Mouse (Mus musculus): ENCODE results near the gene Tas2r136. TPM values are rescaled to one million over a fixed set of nuclear protein-coding genes. Genes with fewer than 3 reads are reported as not detected.

The Tas2r136 gene
- polyA plus RNA-seq (2012; rRNA removed), result not detected in 2 replicates

DNA sequence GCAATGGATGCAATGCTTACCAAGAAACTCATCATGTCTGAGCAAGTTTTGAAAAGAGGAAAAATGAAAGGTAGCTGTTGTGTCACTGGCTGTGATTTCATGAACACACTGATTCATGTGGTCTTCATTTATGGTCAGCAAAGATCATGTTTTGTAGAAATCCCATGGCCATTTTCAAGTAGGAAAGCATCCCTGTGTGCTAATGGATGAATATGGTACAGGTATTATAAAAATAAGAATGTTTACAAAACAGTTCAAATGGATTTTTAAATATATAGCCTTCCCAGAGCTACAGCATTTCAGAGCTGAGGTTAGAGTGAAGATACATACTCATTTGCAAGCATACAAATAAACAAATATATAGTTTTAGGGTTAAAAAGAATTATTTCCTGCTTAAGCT, at the start of gene Tas2r136:
Gene Tas2r136 (minus strand): TSS at position 101 of the 400 bp plus-strand sequence.
- no peak for DNase-seq (ENCODE audit: extremely low spot score in 1 of 2, low spot score in 1 of 2)

DNA sequence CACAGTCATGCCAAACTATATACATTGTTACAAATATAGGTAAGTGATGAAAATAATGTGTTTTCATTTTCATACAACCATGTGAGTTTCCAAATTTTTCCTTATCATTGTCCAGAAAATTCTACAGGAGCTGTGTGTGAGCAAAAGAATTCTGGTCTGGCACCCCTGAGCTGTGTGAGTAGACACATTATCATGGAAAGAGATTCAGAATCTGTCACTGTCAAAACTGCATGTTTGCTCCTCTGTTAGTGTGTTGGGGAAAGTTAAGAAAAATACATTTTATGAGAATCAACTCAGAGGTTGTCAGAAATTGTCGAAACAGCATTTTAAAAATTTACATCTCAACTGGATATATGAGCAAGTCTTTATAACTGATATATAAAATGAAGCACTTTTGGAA, 24.6 kb upstream of the Tas2r136 start, which contains the start of gene Tas2r117:
Gene Tas2r117 (plus strand): TSS at position 301 of the 400 bp plus-strand sequence.
- no peak for DNase-seq (ENCODE audit: extremely low spot score in 1 of 2, low spot score in 1 of 2)

DNA sequence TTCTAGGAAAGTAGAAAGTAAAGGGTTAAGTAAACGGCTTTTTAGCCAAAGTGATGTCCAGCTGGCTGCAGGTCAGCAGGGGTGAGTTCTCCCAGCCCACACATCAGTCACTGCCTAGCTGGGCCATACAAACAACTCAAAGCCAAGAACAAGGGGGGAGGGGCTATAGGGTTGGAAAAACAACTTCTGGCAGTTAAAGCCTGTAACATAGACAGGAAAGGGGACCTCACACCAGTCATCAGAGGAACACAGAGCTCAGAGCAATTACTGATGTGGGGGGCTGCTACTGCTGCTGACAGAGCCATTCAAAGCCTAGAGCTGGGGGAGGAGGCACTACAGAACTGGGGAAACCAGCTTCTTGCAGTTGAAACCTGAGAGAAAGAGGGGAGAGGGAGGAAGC, 17.4 kb upstream of the Tas2r136 start:
- DNase-seq (ENCODE audit: extremely low spot score in 1 of 2, low spot score in 1 of 2), result no peak

DNA sequence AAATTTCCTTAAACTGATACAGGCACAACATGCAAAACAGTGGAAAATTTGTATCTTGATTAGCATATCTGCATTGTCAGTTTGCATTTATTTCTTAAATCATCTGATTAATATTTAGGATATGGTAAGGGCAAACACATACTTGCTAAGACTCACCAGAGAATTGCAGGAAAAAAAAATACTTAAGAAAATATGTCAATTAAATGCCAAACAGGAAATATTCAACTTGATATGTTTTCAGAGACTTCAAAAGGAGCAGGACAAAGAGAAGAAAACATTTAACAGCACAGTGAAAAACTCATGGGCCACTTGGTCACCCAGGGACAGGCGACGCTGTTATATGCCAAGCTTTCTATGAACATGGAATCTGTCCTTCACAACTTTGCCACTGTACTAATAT, 16.1 kb downstream of the Tas2r136 start, which contains the start of gene Tas2r102:
Gene Tas2r102 (plus strand): TSS at position 301 of the 400 bp plus-strand sequence.
- no peak for DNase-seq (ENCODE audit: extremely low spot score in 1 of 2, low spot score in 1 of 2)

DNA sequence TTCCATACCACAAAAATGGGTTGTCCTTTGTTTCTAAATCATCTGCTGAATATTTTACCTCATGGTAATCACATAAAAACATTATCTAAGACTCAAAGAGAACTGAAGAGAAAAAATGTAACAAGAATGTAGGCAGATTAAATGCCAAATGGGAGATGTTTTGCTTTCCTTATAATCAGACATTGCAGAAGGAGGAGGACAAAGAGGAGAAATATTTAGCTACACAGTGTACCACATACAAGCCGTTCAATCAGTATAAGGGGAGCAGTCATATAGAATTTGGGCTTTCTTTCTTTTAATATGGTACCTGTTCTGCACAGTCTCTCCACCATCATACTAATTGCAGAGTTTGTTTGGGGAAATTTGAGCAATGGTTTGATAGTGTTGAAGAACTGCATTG, 23.5 kb downstream of the Tas2r136 start, which contains the start of gene Tas2r124:
Gene Tas2r124 (plus strand): TSS at position 301 of the 400 bp plus-strand sequence.
- DNase-seq (ENCODE audit: extremely low spot score in 1 of 2, low spot score in 1 of 2), result no peak

DNA sequence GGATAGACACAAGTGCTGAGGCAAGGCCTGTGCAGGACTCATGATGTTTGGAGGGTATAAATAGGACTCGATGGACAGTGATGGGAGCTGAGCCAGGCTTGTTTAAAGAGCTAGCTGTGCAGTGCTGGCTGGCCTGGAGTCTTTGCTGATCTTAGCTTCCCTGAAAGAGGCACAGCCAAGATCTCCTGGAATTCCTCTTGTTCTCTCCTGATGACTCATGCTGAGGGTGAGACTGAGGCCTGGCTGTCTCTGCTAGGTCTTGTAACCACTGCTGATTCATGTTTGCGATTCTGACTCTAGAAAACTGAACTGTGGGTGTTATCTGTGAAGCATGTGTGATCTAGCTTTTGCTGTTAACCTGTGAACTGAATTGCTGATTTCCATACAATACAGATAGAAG, 27.8 kb downstream of the Tas2r136 start:
- DNase-seq (ENCODE audit: extremely low spot score in 1 of 2, low spot score in 1 of 2), result peak in 1 of 2 experiments; percentile 6

DNA sequence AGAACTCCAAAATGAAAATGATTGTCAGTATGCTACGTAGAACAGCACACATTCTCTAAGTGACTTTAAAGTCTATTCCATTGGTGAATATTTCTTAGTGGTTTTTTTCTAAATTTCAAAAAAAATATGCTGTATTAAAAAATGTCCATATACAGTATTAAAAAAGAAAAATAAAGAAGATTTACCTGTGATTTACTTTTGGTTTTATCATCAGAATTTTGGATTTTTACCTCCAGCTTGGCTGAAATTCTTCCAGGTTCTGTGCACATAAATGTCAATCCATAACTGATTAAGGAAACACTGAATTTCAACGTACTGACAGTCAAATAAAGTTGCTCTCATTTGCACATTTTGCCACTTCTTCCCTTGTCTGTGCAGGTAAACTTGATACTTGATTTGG, 40.0 kb downstream of the Tas2r136 start, which contains the start of gene Tas2r115:
Gene Tas2r115 (minus strand): TSS at position 101 of the 400 bp plus-strand sequence.
- DNase-seq (ENCODE audit: extremely low spot score in 1 of 2, low spot score in 1 of 2), result no peak

Other genes starting within 250 kb of the Tas2r136 start
- not detected in 2 replicates for gene Prh1, start 208.4 kb downstream of the Tas2r136 start, polyA plus RNA-seq (2012; rRNA removed)
- gene Prp2, start 182.2 kb downstream of the Tas2r136 start, polyA plus RNA-seq (2012; rRNA removed), result not detected in 2 replicates
- gene A630073D07Rik, start 126.6 kb downstream of the Tas2r136 start, polyA plus RNA-seq (2012; rRNA removed), result not detected in 2 replicates
- not detected in 2 replicates for gene Tas2r120, start 121.2 kb downstream of the Tas2r136 start, polyA plus RNA-seq (2012; rRNA removed)
- gene Tas2r121, start 77.2 kb downstream of the Tas2r136 start, polyA plus RNA-seq (2012; rRNA removed), result not detected in 2 replicates
- gene Tas2r122, start 66.2 kb downstream of the Tas2r136 start, polyA plus RNA-seq (2012; rRNA removed), result not detected in 2 replicates
- gene Tas2r115, start 40.1 kb downstream of the Tas2r136 start, polyA plus RNA-seq (2012; rRNA removed), result not detected in 2 replicates
- not detected in 2 replicates for gene Tas2r124, start 23.4 kb downstream of the Tas2r136 start, polyA plus RNA-seq (2012; rRNA removed)
- not detected in 2 replicates for gene Tas2r102, start 16.0 kb downstream of the Tas2r136 start, polyA plus RNA-seq (2012; rRNA removed)
- gene Tas2r117, start 24.7 kb upstream of the Tas2r136 start, polyA plus RNA-seq (2012; rRNA removed), result not detected in 2 replicates
- gene Tas2r123, start 69.0 kb upstream of the Tas2r136 start, polyA plus RNA-seq (2012; rRNA removed), result not detected in 2 replicates
- gene Tas2r116, start 77.3 kb upstream of the Tas2r136 start, polyA plus RNA-seq (2012; rRNA removed), result not detected in 2 replicates
- not detected in 2 replicates for gene Tas2r110, start 89.8 kb upstream of the Tas2r136 start, polyA plus RNA-seq (2012; rRNA removed)
- gene Tas2r113, start 114.8 kb upstream of the Tas2r136 start, polyA plus RNA-seq (2012; rRNA removed), result not detected in 2 replicates
- not detected in 2 replicates for gene Tas2r125, start 131.5 kb upstream of the Tas2r136 start, polyA plus RNA-seq (2012; rRNA removed)
- not detected in 2 replicates for gene Tas2r129, start 172.9 kb upstream of the Tas2r136 start, polyA plus RNA-seq (2012; rRNA removed)
- gene Tas2r131, start 179.8 kb upstream of the Tas2r136 start, polyA plus RNA-seq (2012; rRNA removed), result not detected in 2 replicates
- gene Tas2r109, start 202.8 kb upstream of the Tas2r136 start, polyA plus RNA-seq (2012; rRNA removed), result not detected in 2 replicates

All from frontal cortex, adult 2 months (tissue).